Mouse (Mus musculus) gastrocnemius, postnatal 36 days (tissue): ENCODE measurements at regions not wholly inside any gene's neighbourhood (a gene's known extent, or its start where the extent isn't known, plus 50 kb on each side); places are given as distances from the start of the nearest gene placed in this dataset.

Experiments
- DNase-seq, 2 experiments: peaks; one replicate each; pipeline ENCODE4 v3.0.0; 2022
- intact Hi-C: fragments of 180-260 bp; cut with DNase I; formaldehyde crosslinking; loops from one replicate; pipeline ENCODE4 v1.15.1; 2025

DNA sequence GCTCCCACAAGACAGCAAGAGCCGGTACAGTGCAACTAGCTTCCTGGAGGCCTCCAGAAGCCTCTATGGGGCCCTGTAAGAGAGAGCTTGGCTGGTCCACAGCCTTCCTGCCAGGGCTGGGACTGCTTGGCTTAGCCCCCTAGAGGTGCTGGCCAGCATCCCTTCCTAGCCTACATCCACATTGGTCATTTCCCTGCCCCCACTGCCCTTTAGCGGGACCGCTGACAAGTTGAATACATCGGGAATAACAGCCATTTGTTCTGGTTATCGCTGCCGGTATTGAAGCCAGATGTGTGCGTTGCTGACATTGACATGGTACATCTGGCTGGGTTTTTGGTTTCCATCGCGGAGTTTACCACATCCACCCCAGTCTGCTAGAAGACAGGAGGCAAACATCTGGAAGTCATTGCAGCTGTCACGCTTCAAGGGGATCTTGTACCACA lies 519.0 kb upstream of the Adam5 start:
- DNase-seq: no peak

DNA sequence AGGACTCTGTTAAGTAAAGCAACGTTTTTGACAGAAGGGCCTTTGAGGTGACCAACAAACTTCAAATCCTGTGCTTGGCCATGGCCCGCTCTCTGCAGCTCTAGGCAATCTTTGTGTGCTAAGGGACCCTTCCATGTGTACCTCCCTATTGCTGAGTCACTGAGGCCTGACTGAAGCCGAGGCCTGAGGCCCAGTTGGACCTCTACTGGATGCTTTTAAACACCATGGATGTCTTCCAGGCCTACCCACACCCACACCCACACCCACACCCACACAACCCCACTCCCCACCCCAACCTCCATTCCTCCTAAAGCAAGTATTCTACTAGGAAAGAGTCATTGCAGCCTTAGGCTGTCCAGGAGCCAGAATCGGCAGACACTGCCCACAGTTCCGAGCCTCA lies 518.3 kb upstream of the Adam5 start:
- intact Hi-C loops: no loop called here
- DNase-seq: no peak

More for the DNA sequence above, 519.0 kb upstream of the Adam5 start:
- intact Hi-C loops: no loop called here

DNA sequence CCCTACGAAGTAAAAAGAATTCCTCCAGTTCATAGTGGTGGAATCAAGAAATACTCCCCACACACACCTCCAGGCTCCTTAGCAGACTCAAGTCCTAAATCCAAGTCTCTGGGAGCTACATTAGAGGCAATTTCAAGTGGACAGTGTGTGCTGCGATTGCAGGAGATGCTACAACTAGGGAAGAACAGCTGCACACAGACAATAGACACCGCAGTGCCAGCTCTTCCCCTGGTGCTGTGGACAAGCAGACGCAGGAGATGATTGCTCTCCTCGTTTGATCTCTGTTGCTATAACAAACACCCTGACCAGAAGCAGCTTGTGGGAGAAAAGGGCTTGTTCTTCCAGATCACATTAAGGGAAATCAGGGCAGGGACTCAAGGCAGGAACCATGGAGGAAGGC lies 517.1 kb upstream of the Adam5 start:
- intact Hi-C loops: no loop called here
- DNase-seq: no peak

DNA sequence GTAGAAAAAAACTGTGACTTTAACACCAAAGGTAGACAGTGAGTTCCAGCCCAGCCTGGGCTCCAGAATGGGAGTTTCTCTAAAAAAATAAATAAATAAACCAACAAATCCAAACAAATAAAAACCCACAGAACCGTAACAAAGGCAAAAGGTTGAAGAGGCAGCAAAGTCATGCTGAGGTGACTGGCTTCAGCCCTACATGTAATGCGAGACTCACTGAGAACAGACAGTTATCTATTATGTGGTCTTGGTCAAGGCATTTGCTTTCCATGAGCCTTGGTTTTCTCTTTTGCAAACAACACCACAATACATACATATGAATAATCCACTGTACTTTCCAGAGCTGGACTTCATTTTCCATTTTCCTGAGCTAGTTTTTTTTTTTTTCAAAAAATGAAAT lies 516.6 kb upstream of the Adam5 start:
- DNase-seq: no peak
- intact Hi-C loops: no loop called here

DNA sequence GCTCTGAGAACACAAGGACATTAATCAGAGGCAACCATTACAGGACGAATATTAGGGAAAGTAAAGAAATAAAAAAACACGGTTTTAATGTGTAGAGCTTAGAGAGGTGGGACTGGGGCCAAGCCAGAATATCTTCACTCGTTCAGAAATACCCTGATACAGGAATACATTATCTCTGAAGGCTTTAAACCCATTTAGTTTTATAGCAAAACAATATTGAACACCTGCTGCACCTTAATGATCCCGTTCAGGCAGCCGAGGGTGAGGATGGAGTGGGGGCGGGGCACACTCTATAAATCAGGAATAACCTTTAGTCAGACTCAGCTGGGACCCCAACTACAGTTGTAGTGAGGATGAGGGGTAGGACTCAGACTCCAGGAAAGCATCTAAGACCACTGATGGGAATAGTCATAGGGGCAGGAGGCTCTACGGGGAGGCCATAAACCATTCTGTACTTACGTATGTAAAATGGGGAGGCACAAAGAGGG lies 508.0 kb upstream of the Adam5 start:
- DNase-seq: no peak
- intact Hi-C loops: no loop called here

DNA sequence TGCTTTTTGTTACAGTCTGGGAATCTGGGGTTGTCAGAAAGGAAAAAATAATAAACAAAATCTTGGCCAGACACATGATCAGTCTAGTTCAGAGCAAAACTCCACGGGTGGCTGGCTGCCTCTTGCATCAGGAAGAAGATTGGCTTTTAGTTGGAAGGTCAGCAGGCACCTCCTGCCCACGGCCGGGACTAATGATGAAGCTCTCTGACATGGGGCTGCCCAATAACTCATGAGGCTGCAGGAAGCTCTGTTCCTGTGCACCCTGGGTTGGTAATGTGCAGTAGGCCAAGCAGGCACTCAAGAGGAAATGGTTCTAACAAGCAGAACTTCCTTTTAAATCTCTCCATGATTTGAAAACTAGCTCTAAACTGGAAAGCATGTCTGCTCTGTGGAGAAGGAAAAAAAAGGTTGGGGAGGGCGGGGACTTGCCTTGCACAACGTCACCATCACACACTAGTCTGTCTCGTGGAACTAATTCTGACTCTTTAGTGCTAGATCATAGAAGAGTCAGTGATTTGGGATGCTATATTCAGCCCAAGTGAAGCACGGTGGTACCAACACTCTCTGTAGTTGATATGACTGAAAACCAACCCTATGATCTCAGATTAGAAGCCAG lies 507.1 kb upstream of the Adam5 start:
- no peak for DNase-seq
- intact Hi-C loops: no loop called here

DNA sequence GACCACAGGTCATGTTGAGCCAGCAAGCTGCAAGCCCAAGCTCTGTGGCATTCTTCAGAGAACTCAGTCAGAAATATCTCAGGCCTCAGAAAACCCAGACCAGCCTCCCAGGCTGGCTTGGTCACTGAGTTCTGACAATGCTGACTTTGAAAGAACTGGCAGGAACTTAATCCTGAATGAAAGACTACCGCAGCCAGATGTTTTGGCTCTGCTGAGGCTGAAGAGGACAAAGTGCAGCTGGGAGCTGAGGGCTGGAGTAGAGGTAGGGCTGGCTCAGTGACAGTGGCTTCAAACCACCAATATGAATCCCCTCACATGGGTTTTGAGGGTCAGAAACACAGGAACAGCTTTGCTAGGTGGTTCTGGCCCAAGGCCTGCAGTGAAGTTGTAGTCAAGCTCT lies 505.6 kb upstream of the Adam5 start:
- intact Hi-C loops: no loop called here
- DNase-seq: peak in 1 of 2 experiments; percentile 25

DNA sequence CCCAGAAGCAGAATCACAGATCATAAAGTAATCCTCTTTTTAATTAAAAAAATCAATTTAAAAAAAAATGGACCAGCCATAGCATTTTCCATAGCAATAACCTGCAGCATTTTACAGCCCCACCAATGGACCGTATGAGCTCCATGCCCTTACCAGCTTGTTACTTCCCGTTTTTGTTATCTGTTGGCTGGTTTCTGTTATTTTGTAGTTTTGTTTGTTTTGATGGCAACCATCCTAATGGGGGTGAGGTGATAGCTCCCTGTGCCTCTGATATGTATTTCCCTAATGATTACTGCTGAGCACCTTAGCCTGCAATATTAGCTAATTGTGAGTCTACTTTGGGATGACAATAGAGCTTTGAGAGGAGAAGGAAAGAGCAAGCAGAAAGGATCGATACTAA lies 504.1 kb upstream of the Adam5 start:
- no peak for DNase-seq
- intact Hi-C loops: no loop called here

DNA sequence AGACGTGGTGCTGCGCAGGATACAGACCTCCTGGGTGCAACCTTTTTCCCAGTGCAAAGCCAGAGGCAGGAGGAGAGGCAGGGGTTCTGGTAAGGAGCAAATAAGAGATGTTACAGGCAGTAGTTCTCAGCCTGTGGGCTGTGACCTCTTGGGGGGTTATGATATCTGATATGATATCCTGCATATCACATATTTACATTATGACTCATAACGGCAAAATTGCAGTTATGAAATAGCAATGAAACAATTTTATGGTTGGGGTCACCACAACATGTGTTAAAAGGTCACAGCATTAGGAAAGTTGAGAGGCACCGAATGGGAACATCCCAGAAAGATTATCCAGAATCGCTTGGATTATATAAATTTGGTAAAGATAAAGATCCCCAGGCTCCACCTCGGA lies 502.8 kb upstream of the Adam5 start:
- no peak for DNase-seq
- intact Hi-C loops: no loop called here

DNA sequence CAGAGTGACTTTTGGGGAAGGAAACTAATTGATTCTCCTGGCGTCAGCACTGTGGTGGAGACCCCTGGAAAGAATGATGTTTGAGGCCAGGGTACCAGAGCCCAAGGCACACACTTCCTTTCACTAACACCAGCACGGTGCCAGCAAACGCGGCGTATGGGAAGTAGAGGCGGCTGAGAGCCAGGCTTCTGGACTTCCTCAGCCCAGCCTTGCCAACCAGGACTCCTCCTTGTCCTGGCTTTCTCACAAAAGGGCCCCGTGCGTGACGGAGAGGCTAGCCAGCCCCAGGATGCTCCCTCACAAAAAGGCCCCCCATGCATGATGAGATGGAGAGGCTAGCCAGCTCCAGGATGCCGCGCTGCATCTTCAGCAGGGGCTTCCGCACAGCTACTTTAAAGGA lies 502.1 kb upstream of the Adam5 start:
- no peak for DNase-seq
- intact Hi-C loops: no loop called here

DNA sequence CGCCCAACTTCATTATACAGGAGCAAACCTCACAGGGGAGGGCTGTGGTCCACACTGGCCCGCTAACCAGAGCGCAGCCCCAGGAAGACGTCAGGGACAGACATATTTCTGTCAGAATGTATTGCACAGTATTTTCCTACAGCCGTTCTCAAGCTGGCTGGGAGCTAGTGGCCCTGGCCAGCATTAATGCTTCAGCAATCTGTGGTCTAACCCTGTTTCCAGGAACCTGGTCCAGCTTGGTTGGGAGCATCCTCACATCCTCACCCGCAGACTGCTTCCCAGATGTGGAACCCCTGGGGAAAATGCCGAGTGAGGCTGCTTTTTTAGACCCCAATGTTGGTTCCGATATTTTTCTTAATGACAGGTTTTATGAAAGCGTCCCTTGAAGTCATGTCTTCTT lies 500.6 kb upstream of the Adam5 start:
- no peak for DNase-seq
- intact Hi-C loops: no loop called here

DNA sequence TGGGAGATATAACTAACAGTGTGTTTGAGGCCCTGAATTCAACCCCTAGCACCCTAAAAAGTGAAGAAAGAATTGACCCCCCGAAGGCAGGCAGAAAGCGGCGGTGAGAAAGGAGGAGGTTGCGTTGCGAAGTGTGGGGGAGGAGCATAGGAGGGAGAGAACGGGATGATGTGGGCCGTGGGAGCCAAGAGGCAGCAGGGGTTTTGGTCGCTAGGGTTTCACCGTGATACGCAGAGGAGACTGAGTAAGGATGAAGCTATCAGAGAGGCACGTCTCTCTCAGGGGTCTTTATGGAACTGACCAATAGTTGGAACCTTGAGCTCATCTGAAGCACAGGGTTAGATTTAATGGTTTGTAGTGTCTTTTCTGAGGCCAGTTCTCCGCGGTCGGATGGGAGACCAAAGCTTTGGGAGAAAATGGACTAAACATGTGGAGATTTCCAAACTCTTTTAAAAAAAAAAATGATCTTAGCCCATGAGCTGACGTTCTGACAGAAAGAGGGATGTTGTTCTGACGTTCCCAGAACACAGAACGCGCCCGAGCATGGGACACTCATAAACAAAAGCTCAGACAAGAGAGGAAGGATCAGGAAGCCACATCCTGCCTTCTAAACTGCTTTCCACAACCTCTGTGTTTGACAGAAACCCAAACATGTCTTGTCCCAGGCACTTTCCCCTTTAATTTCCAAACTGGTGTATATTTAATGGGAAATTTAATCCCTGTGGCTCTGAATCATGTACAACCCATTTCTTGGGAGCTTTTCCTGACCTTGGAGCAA lies 499.7 kb upstream of the Adam5 start:
- DNase-seq: no peak
- intact Hi-C loops: no loop called here

DNA sequence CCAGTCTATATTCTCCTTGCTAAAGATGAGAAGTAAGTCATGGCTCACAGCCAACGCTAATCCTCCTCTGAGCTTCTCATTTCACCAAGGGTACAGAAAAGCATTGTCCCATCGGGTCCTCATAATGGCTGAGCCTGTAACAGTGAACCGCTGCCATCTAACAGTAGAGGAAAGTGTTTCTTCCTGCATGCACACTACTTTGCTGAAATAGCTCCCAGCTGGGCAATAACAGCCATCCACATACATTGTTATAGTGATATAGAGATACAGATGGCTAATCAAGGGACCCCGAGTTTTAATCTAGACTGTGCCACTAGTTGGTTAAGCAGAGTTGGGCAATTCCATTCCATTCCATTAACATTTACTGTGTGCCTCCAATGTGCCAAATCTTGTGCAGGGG lies 492.2 kb upstream of the Adam5 start:
- DNase-seq: no peak
- intact Hi-C loops: no loop called here

DNA sequence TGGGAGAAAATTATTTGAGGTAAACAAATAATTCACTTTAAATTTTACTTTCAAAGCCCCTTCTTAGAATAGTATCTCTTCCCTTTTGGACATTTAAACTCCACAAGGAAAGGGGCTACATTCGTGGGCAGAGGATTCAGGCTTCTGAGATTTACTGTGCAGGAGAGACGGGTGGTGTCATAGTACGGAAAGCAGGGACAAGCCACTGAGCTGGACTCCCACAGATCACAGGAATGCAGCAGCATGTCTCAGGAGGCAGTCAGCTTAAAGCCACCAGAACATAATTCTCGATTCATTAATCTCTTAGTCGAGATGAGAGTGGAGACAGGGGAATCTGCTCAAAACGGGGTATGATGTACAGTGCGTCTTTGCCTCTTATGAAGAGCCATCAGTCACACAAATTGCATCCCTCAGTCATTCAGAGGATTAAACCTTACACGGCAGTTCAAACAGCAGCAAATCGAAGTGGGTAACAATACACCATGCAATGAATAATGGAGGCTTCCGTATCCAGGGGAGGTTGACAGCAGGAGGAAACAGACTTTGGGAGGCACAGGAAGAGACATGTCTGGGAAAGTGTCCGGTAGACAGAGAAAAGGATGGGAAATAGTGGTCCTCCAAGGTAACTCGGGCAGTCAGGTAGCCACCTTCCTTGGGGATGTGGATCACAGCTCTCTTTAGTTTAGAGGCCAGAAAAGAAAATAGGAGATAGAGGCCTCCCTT lies 487.8 kb upstream of the Adam5 start:
- intact Hi-C loops: loop anchor here (5.0 kb wide), 1 partner anchor 45 kb away; no protein-coding TSS in a partner anchor
- no peak for DNase-seq

DNA sequence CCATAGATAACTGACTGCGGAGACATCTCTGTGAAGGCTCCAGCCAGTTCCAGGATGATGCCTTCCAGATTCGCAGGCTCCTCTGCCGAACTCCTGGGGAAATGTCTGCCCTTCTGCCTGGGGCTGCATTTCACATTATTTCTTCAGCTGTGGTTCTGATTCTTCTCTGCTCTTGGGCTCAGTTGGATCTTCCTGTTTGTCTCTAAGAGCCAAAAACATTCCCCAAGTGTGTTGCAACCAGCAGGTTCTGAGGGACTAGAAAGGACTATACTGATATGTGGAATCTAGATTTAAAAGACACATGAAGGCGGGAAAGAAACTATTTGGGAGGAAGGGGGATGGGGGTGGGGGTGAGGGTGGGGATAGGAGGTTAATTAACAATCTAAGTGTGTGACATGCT lies 483.8 kb upstream of the Adam5 start:
- intact Hi-C loops: no loop called here
- no peak for DNase-seq

DNA sequence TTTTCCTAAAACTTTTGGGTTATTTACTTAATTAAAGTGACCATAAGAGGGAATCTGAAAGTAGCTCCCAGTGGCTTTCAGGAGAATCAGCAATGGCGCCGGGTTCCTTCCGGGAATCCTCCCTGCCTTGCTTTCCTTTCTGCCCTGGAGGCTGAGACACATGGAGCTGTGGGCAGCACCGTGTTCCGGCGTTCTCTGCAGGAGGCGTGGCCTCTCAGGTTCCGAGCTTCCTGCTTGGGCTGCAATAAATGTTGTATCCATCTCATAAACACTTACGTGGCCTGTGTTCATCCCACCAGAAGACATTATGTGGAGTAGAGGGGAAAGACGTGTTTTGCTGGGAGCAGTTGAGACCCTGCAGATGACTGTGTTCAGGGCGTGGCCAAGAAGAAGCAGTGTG lies 483.3 kb upstream of the Adam5 start:
- intact Hi-C loops: no loop called here
- peak in 1 of 2 experiments; percentile 27 for DNase-seq

DNA sequence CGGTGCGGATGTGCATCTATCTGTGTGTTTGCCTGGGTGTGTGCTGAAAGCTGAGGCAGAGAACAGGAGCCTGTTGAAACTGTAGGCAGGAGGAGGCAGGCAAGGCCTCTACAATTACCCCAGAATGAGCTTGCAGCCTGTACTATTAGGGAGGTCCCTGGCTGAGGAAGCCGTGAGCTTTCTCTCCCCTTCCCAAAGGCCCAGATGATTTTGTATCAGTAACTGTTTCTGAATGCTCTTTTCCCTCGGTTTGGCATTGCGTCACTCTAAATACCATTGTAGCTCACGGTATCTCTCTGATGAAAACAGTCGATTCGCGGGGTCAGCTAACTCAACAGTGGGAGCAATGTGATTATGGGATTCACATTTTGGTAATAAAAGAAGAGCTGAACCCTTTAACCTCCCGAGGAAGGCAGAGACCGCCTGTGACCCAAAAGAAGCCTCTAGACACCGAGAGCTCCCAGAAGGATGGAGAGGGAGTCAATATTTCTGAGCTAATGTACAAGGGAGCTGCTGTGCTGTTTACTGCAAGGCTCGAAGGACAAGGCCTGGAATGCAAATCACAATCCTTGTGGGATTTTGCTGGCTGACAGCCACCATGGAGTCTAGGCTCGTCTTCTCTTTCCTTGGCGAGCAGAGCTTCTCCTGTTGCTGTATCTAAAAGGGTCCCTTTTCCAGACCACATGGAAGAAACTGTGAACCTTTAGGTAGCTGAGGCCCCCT lies 482.8 kb upstream of the Adam5 start:
- DNase-seq: peak; percentile 38 to 42
- intact Hi-C loops: no loop called here
